Mouse (Mus musculus): Measurements from ENCODE around the gene Kif11. TPM values are rescaled to one million over a fixed set of nuclear protein-coding genes. Genes with fewer than 3 reads are reported as not detected.
A peak's percentile ranks its signal among the peaks of the same experiment; 100 is the strongest.

Gene Kif11
- total RNA-seq, 2 experiments from 2014 or later: 0.15 to 0.20 TPM

- no peak overlapping the region for H3K27ac ChIP-seq
- DNase-seq: no peak
- intact Hi-C loops (cut with DNase I): no loop called here
- no peak for TF ChIP-seq CTCF (IDR thresholded peaks at IDR 0.05)
- H3K4me3 ChIP-seq: peak overlapping the region; percentile 74
Measured at GRCm38 (mm10) chr19:37437289-37437606, 61.0 kb downstream of the Kif11 start.

GRCm38 (mm10) chr19:37440181-37440580, 64.0 kb downstream of the Kif11 start:
- no peak overlapping the region for H3K27ac ChIP-seq
- DNase-seq: no peak
- no peak overlapping the region for H3K4me3 ChIP-seq
- no peak for TF ChIP-seq CTCF (IDR thresholded peaks at IDR 0.05)
- intact Hi-C loops (cut with DNase I): no loop called here

DNA sequence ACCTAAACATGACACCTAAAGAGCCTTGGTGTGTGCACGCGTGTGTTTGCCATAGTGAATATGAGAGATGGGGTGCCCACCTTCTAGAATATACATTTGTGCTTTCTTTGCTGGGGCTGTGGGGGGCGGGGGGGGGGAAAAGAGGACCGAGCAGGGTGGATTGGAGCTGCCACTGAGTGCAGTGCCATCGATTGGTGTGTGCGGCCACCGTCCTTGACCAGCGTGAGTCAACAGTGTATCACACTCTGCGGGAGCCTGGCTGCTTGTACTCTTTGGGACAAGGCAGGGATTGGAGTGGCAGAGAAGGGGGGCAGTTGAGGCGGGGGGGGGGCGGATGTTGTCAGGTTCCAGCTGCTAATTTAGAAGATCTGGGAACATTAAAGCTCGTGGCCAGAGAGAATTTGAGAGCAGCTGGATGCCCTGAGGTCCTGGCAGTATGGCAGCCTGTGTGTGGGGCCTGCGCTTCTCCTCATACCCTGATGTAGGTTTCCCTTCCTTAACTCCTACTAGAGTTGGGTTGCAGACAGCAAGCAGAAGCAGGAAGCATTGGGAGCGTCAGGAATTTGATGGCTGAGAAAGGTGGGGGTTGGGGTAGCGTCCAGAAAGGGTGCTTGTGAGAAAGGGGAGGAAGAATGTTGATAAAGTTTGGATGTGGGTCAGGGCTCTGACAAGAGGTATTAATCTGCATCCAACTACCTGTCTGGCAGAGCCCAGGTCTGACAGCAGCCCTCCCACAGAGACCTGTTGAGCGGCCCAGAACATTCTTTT, 64.7 kb downstream of the Kif11 start:
- intact Hi-C loops (cut with DNase I): no loop called here
- Histone ChIP-seq H3K27ac (no peak overlapping the region), H3K4me3 (no peak overlapping the region)
- no peak for DNase-seq
- TF ChIP-seq CTCF (IDR thresholded peaks at IDR 0.05): no peak

- no peak for DNase-seq
- H3K4me3 ChIP-seq: no peak overlapping the region
- intact Hi-C loops (cut with DNase I): no loop called here
- no peak overlapping the region for H3K27ac ChIP-seq
- TF ChIP-seq CTCF (IDR thresholded peaks at IDR 0.05): no peak
Measured at GRCm38 (mm10) chr19:37442524-37443286, 66.5 kb downstream of the Kif11 start.

GRCm38 (mm10) chr19:37443631-37444140, 67.5 kb downstream of the Kif11 start:
- H3K4me3 ChIP-seq: no peak overlapping the region
- intact Hi-C loops (cut with DNase I): no loop called here
- no peak for TF ChIP-seq CTCF (IDR thresholded peaks at IDR 0.05)
- no peak for DNase-seq
- H3K27ac ChIP-seq: no peak overlapping the region

GRCm38 (mm10) chr19:37448212-37448611, 72.0 kb downstream of the Kif11 start:
- intact Hi-C loops (cut with DNase I): no loop called here
- DNase-seq: no peak
- Histone ChIP-seq H3K27ac (no peak overlapping the region), H3K4me3 (peak overlapping the region; percentile 38; the same call in 1 of the 2 replicates)
- no peak for TF ChIP-seq CTCF (IDR thresholded peaks at IDR 0.05)

- DNase-seq: no peak
- Histone ChIP-seq H3K4me3 (no peak overlapping the region), H3K27ac (no peak overlapping the region)
- no peak for TF ChIP-seq CTCF (IDR thresholded peaks at IDR 0.05)
- intact Hi-C loops (cut with DNase I): no loop called here
Measured at GRCm38 (mm10) chr19:37449246-37449645, 73.0 kb downstream of the Kif11 start.

DNA sequence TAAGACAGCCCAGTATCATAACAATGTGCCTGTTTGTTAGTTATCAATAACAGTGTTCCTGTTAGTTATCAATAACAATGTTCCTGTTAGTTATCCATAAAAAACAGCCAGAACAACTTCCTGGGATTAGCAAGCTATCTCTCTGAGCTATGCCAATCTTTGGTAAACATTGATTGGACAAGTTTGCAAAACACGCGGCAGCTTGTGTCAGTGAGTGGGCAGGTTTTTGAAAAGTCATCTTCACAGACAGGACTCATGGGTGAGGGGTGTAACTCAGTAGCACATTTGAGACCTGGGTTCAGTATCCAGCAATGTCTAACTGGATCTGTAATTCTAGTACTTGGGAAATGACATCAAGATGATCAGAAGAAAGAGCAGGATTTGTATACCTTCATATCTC, 79.3 kb downstream of the Kif11 start:
- Histone ChIP-seq H3K27ac (no peak overlapping the region), H3K4me3 (no peak overlapping the region)
- no peak for DNase-seq
- intact Hi-C loops (cut with DNase I): no loop called here
- no peak for TF ChIP-seq CTCF (IDR thresholded peaks at IDR 0.05)

GRCm38 (mm10) chr19:37455961-37456360, 79.8 kb downstream of the Kif11 start:
- Histone ChIP-seq H3K4me3 (no peak overlapping the region), H3K27ac (no peak overlapping the region)
- no peak for TF ChIP-seq CTCF (IDR thresholded peaks at IDR 0.05)
- DNase-seq: no peak
- intact Hi-C loops (cut with DNase I): no loop called here

GRCm38 (mm10) chr19:37458013-37458412, 81.8 kb downstream of the Kif11 start:
- no peak for DNase-seq
- no peak for TF ChIP-seq CTCF (IDR thresholded peaks at IDR 0.05)
- intact Hi-C loops (cut with DNase I): no loop called here

GRCm38 (mm10) chr19:37466403-37466802, 90.2 kb downstream of the Kif11 start:
- intact Hi-C loops (cut with DNase I): no loop called here
- no peak for TF ChIP-seq CTCF (IDR thresholded peaks at IDR 0.05)
- Histone ChIP-seq H3K4me3 (no peak overlapping the region), H3K27ac (no peak overlapping the region)
- no peak for DNase-seq

More at GRCm38 (mm10) chr19:37458013-37458412, 81.8 kb downstream of the Kif11 start:
- Histone ChIP-seq H3K27ac (no peak overlapping the region), H3K4me3 (no peak overlapping the region)

DNA sequence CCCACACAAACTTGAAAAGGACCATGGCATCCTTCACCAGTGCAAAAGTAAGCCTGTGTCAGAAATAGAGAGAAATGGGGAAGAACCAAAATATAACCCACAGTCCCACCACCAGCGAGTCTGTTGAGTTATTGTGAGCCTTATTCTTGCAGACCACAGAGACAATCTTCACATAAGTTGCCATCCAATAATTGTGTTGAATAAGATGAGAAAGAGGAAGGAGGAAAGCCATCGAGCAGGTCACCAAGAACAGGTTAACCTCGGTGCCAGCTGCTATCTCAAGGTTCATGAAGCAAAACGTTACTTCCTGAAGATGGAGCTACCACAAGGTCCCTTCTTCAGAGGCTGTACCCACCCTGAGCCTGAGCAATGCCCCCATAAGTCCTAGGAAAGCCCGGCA, 90.8 kb downstream of the Kif11 start:
- no peak for DNase-seq
- intact Hi-C loops (cut with DNase I): no loop called here
- no peak for TF ChIP-seq CTCF (IDR thresholded peaks at IDR 0.05)
- H3K27ac ChIP-seq: no peak overlapping the region
- no peak overlapping the region for H3K4me3 ChIP-seq

GRCm38 (mm10) chr19:37468841-37469566, 92.8 kb downstream of the Kif11 start:
- Histone ChIP-seq H3K4me3 (no peak overlapping the region), H3K27ac (no peak overlapping the region)
- TF ChIP-seq CTCF (IDR thresholded peaks at IDR 0.05): no peak
- DNase-seq: no peak
- intact Hi-C loops (cut with DNase I): no loop called here

Other genes with a start within 250 kb of the Kif11 start
- 10 to 100 TPM; 72.5 to 84.7 TPM for gene March5, start 168.9 kb upstream of the Kif11 start, total RNA-seq (2021)
- 10 to 100 TPM; 56.0 to 64.8 TPM for gene Cpeb3, start 167.8 kb upstream of the Kif11 start, total RNA-seq (2021)
- gene Ide, start 38.6 kb upstream of the Kif11 start, total RNA-seq (2021): 100 to 1,000 TPM; 104 to 158 TPM
- gene Hhex, start 58.4 kb downstream of the Kif11 start, total RNA-seq (2021): 1 to 10 TPM in 1 of 2 experiments, under 1 TPM in 1; 0.84 to 1.3 TPM
- gene Exoc6, start 174.0 kb downstream of the Kif11 start, total RNA-seq (2021): 10 to 100 TPM; 51.3 to 67.3 TPM

Data from gastrocnemius, adult 2 months (tissue).